Mouse (Mus musculus) spleen, adult 2 months (tissue): ENCODE data around the gene Etv6. TPM values are rescaled to one million over a fixed set of nuclear protein-coding genes. Genes with fewer than 3 reads are reported as not detected.

Experiments used
- DNase-seq, 2 experiments: peaks; one replicate each; pipeline versions ENCODE4 v3.0.0 to v3.0.0-alpha.2; 2012 to 2021; ENCODE audit warnings: low spot score in 2 of 2, low read depth in 1 of 2
- H3K27ac ChIP-seq: fragments of 200-500 bp; 2 replicates; pipeline ENCODE4 v1.5.1; 2012; ENCODE audit warnings: low read length, inconsistent platforms; ENCODE audit not compliant: insufficient read depth
- H3K27me3 ChIP-seq: fragments of 200-500 bp; 2 replicates; pipeline ENCODE4 v1.6.1; 2012; ENCODE audit warnings: mild to moderate bottlenecking, moderate library complexity, low read length, inconsistent platforms; ENCODE audit not compliant: control insufficient read depth, insufficient read depth
- H3K36me3 ChIP-seq: fragments of 200-500 bp; 2 replicates; pipeline ENCODE4 v1.6.1; 2012; ENCODE audit warnings: mild to moderate bottlenecking, low read length, inconsistent platforms; ENCODE audit not compliant: control insufficient read depth, insufficient read depth
- H3K4me1 ChIP-seq: fragments of 200-500 bp; 2 replicates; pipeline ENCODE4 v1.6.1; 2011; ENCODE audit warnings: inconsistent platforms; ENCODE audit not compliant: control insufficient read depth, insufficient read depth, insufficient read length
- H3K4me3 ChIP-seq: fragments of 200-500 bp; 2 replicates; pipeline ENCODE4 v1.5.1; 2011; ENCODE audit warnings: mild to moderate bottlenecking, inconsistent platforms; ENCODE audit not compliant: insufficient read depth, insufficient read length; ENCODE audit errors: extremely low read depth
- CTCF ChIP-seq: fragments of 200-500 bp; IDR thresholded peaks from 2 replicates; pipeline ENCODE4 v1.5.1; 2011; ENCODE audit warnings: mild to moderate bottlenecking, inconsistent platforms; ENCODE audit not compliant: insufficient read depth, insufficient read length, insufficient replicate concordance; ENCODE audit errors: extremely low read depth
- POLR2A ChIP-seq: fragments of 200-500 bp; IDR thresholded peaks from 2 replicates; pipeline ENCODE4 v1.6.1; 2011; ENCODE audit warnings: low read depth, low read length, inconsistent platforms
- WGBS: fragments of 180-500 bp; shearing (Covaris S2); methylation state at CpG from one replicate; pipeline ENCODE4 v1.1.7; 2018; 5-methylcytosine and 5-hydroxymethylcytosine counted together
- polyA plus RNA-seq: library from polyadenylated mRNA; depleted of rRNA; stranded (reverse); fragments of >200 nt; gene quantifications from 2 replicates; pipeline ENCODE4 v1.2.3, GENCODE M21; 2012; rRNA removed

Gene Etv6
- polyA plus RNA-seq, 1 experiment: 21.6 TPM

DNA sequence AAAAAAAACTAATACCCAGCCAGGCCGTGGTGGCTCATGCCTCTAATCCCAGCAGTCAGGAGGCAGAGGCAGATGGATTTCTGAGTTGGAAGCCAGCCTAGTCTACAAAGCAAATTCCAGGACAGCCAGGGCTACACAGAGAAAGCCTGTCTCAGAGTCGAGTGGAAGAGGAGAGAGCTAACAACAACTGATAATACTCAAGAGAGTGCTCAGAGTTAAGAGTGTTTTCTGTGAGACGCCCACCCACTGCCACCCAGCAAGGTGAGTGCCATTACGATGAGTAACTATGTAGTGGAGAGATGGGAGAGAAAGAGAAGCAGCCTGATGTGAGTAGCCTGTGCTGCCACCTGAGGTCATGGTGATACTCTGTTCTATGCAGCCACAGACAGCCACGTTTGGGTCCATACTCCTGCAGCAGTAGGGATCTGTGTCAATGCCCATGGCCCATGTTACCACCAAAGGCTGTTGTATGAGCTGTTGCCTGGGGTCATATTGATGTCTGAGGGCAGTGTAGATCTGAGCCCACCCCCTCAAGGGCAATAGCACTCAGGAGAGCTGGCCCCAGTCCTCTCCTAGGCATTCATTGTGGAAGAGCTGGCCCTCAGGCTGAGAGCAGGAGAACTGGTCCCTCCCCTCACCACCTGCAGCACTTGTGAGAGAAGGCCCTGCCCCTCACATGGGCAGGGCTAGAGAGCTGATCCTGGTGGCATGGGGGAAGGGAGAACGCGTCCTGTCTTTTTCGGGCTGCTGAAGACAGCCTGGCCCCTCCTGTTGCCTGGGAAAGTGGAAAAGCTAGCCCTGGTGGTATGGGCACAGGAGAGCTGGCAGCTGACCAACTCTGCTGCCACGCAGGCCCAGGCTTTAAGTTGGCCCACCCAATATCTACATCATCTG is 258.4 kb downstream of the Etv6 start:
- no peaks in the 10 kb centered on the region for H3K36me3 ChIP-seq
- no peak for TF ChIP-seq CTCF
- WGBS: 75% methylated on average over 9 of the region's 9 CpGs
- H3K4me3 ChIP-seq: no peak overlapping the region
- no peaks in the 10 kb centered on the region; the same call in 1 of the 2 replicates for H3K4me1 ChIP-seq
- H3K27me3 ChIP-seq: no peaks in the 10 kb centered on the region
- DNase-seq: no peak
- no peak overlapping the region for H3K27ac ChIP-seq

DNA sequence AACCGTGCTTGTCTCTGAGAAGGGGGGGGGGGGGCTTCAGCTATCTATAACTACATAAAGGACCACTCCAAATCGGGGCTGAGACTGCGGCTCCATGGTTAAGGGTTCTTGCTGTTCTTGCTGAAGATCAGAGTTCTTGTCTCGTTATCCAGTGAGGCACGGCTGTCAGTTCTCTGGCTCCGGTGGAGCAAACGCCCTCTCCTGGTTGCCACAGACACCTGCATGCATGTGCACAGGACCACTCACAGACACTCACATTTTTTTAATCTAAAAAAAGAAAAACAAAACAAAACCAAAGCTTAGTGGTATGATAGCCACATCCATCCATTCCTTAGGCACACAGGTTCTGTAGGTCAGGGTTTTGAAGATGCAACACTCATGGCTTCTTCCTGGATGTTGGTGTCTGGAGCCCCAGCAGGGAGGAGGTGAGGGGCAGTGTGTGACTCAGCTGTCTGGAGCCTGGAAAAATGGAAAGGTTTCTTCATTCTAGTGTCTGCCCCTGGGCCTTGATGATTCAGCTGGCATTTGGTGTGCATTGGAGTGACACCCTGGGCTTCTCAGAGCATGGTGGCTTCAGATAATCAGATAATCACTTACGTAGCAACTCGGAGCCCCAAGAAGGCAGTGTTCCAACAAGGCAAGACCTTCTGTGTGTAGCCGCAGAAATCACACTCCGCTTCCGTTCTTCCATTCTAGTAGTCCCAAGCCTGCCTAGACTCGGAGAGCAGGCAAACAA is 262.6 kb downstream of the Etv6 start:
- H3K4me3 ChIP-seq: no peak overlapping the region
- H3K4me1 ChIP-seq: no peaks in the 10 kb centered on the region
- 89% methylated on average over 13 of the region's 13 CpGs for WGBS
- no peaks in the 10 kb centered on the region for H3K36me3 ChIP-seq
- no peak for DNase-seq
- TF ChIP-seq POLR2A: no peak
- no peak for TF ChIP-seq CTCF
- H3K27me3 ChIP-seq: no peaks in the 10 kb centered on the region
- H3K27ac ChIP-seq: no peak overlapping the region

DNA sequence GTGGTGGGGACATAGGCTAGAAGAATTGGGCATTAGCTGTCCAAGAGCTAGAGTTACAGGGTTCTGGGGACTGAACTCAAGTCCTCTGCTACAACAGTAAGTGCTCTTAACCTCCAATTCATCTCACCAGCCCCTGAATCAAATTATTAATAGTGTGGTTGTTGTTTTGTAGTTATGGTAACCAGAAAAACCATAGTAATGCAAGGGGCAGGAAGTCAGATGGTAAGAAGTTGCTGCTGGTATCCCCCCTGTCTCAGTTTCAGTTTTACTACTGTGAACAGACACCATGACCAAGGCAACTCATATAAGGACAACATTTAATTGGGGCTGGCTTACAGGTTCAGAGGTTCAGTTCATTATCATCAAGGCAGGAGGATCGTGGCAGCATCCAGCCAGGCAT is 266.5 kb downstream of the Etv6 start:
- Histone ChIP-seq H3K27me3 (no peaks in the 10 kb centered on the region), H3K4me1 (no peaks in the 10 kb centered on the region), H3K4me3 (no peak overlapping the region), H3K27ac (no peak overlapping the region), H3K36me3 (no peaks in the 10 kb centered on the region)
- WGBS: 86% methylated on average over 1 of the region's 1 CpGs
- DNase-seq: no peak
- TF ChIP-seq CTCF (no peak), POLR2A (no peak)

DNA sequence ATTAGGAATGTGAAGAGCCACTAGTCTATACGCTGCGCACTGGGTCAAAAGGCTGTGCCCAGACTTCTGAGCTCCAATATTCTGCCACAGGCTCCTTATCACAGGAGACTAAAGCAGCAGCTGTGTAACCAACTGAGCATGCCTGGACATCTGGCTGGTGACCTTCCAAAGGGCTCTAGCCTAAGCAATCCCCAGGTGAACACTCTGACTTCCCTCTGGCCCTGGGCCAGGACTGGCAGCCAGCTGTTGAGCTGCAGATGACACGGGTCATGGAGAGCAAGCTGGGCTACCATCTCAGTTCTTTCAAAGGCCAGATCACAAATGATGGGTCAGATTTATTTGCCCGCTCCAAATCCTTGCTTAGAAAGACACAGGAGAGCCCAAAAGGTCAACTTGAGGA is 275.8 kb downstream of the Etv6 start:
- H3K27ac ChIP-seq: no peak overlapping the region
- 82% methylated on average over 4 of the region's 4 CpGs for WGBS
- H3K4me3 ChIP-seq: no peak overlapping the region
- no peaks in the 10 kb centered on the region for H3K36me3 ChIP-seq
- no peaks in the 10 kb centered on the region for H3K27me3 ChIP-seq
- DNase-seq: no peak
- no peaks in the 10 kb centered on the region for H3K4me1 ChIP-seq
- no peak for TF ChIP-seq POLR2A

DNA sequence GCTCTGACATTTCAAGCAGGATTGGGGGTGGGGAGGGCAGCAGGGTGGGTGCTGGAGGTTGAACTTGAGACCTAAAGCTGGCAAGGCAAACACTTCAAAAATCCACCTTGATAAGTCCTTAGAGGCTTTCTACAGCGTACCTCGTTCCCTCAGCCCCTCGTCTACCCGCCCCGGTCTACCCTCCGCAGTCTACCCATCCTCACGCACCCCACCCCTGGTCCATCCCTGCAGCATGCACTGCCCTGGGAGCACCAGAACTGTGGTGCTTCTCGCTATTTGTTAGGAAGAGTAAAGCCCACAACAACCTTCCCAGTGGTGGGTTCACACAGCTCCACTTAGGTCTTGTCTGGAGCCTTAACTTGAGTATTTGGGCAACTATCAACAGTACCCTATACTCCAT is 277.1 kb downstream of the Etv6 start:
- Histone ChIP-seq H3K27ac (no peak overlapping the region), H3K36me3 (no peaks in the 10 kb centered on the region), H3K4me3 (no peak overlapping the region), H3K27me3 (no peaks in the 10 kb centered on the region), H3K4me1 (no peaks in the 10 kb centered on the region)
- DNase-seq: no peak
- WGBS: 97% methylated on average over 8 of the region's 8 CpGs
- no peak for TF ChIP-seq POLR2A
- TF ChIP-seq CTCF: no peak

DNA sequence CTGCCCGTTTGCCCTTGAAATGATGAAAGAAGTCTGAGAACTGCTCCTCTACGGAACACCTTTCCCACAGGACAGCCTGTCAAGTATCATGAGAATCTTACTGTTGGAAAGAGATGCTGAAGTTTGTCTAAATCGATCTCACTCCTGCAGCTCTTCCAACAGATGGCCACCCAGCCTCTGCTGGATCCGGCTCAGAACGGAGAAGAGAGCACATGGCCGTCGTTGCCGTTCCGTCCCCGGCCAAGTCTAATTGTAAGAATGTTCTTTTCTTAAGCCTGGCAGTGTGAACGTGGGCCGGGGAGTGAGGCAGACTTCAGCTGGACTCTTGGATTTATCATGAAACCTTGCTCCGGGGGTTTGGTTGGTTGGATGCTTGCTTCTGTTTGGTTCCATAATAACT is 281.9 kb downstream of the Etv6 start:
- H3K27ac ChIP-seq: no peak overlapping the region
- no peaks in the 10 kb centered on the region for H3K36me3 ChIP-seq
- TF ChIP-seq POLR2A: no peak
- no peak for TF ChIP-seq CTCF
- H3K4me3 ChIP-seq: no peak overlapping the region
- DNase-seq: no peak
- H3K27me3 ChIP-seq: no peaks in the 10 kb centered on the region
- 96% methylated on average over 13 of the region's 13 CpGs for WGBS
- H3K4me1 ChIP-seq: no peaks in the 10 kb centered on the region

Other genes starting within 250 kb of the Etv6 start
- gene Kap, start 181.9 kb upstream of the Etv6 start, polyA plus RNA-seq: 0.62 TPM in 1 of 2 replicates, not detected in the other